Mouse (Mus musculus): ENCODE measurements at regions not wholly inside any gene's neighbourhood (a gene's known extent, or its start where the extent isn't known, plus 50 kb on each side); places are given as distances from the start of the nearest gene placed in this dataset.
A peak's percentile ranks its signal among the peaks of the same experiment; 100 is the strongest.

GRCm38 (mm10) chr14:31891500-31892185 lies 61.2 kb upstream of the Ankrd28 start:
- ATAC-seq, result no peak
- WGBS, result 13% methylated on average over 16 of the region's 16 CpGs
- Histone ChIP-seq H3K27ac (ENCODE audit: low read length) (no peak overlapping the region), H3K9ac (replicated peaks; ENCODE audit: low read depth, low read length) (no peak overlapping the region), H3K4me1 (replicated peaks; ENCODE audit: control insufficient read depth, insufficient read depth, low read length) (peaks cover 2% of the 10 kb centered on the region; the same call in 1 of the 2 replicates), H3K36me3 (ENCODE audit: control insufficient read depth, insufficient read depth) (no peaks in the 10 kb centered on the region), H3K27me3 (replicated peaks; ENCODE audit: control insufficient read depth, insufficient read depth, low read length) (no peaks in the 10 kb centered on the region), H3K4me2 (ENCODE audit: low read length) (peak overlapping the region; percentile 21), H3K9me3 (ENCODE audit: control insufficient read depth, low read length) (no peaks in the 10 kb centered on the region), H3K4me3 (replicated peaks; ENCODE audit: low read length) (no peak overlapping the region)

- Histone ChIP-seq H3K27ac (ENCODE audit: low read length) (no peak overlapping the region), H3K36me3 (ENCODE audit: control insufficient read depth, insufficient read depth) (no peaks in the 10 kb centered on the region), H3K4me2 (ENCODE audit: low read length) (no peak overlapping the region), H3K4me3 (replicated peaks; ENCODE audit: low read length) (no peak overlapping the region), H3K27me3 (replicated peaks; ENCODE audit: control insufficient read depth, insufficient read depth, low read length) (no peaks in the 10 kb centered on the region), H3K9me3 (ENCODE audit: control insufficient read depth, low read length) (no peaks in the 10 kb centered on the region), H3K9ac (replicated peaks; ENCODE audit: low read depth, low read length) (no peak overlapping the region), H3K4me1 (replicated peaks; ENCODE audit: control insufficient read depth, insufficient read depth, low read length) (peaks cover 2% of the 10 kb centered on the region; the same call in 1 of the 2 replicates)
- ATAC-seq, result no peak
- WGBS, result 19% methylated on average over 6 of the region's 6 CpGs
These were observed 61.7 kb upstream of the Ankrd28 start for GRCm38 (mm10) chr14:31892186-31892510.

GRCm38 (mm10) chr14:31896500-31896899 lies 66.0 kb upstream of the Ankrd28 start:
- ATAC-seq, result no peak
- H3K27ac ChIP-seq (ENCODE audit: low read length), result no peak overlapping the region
- no peak overlapping the region for H3K9ac ChIP-seq (replicated peaks; ENCODE audit: low read depth, low read length)
- no peaks in the 10 kb centered on the region for H3K27me3 ChIP-seq (replicated peaks; ENCODE audit: control insufficient read depth, insufficient read depth, low read length)
- no peak overlapping the region for H3K4me2 ChIP-seq (ENCODE audit: low read length)
- no peak overlapping the region for H3K4me3 ChIP-seq (replicated peaks; ENCODE audit: low read length)
- 74% methylated on average over 1 of the region's 1 CpGs for WGBS
- H3K4me1 ChIP-seq (replicated peaks; ENCODE audit: control insufficient read depth, insufficient read depth, low read length), result no peaks in the 10 kb centered on the region
- H3K36me3 ChIP-seq (ENCODE audit: control insufficient read depth, insufficient read depth), result no peaks in the 10 kb centered on the region
- H3K9me3 ChIP-seq (ENCODE audit: control insufficient read depth, low read length), result no peaks in the 10 kb centered on the region

- Histone ChIP-seq H3K9me3 (ENCODE audit: control insufficient read depth, low read length) (no peaks in the 10 kb centered on the region), H3K27ac (ENCODE audit: low read length) (no peak overlapping the region), H3K36me3 (ENCODE audit: control insufficient read depth, insufficient read depth) (no peaks in the 10 kb centered on the region), H3K9ac (replicated peaks; ENCODE audit: low read depth, low read length) (no peak overlapping the region), H3K4me3 (replicated peaks; ENCODE audit: low read length) (no peak overlapping the region), H3K27me3 (replicated peaks; ENCODE audit: control insufficient read depth, insufficient read depth, low read length) (no peaks in the 10 kb centered on the region), H3K4me2 (ENCODE audit: low read length) (no peak overlapping the region), H3K4me1 (replicated peaks; ENCODE audit: control insufficient read depth, insufficient read depth, low read length) (0 out of 2 replicates have a peak, but pooled peaks cover 7% of the 10 kb centered on the region)
- 59% methylated on average over 8 of the region's 8 CpGs for WGBS
- ATAC-seq, result no peak
These were observed 69.1 kb upstream of the Ankrd28 start for GRCm38 (mm10) chr14:31899504-31899903.

- WGBS, result 62% methylated on average over 4 of the region's 4 CpGs
- Histone ChIP-seq H3K27ac (ENCODE audit: low read length) (no peak overlapping the region), H3K4me3 (replicated peaks; ENCODE audit: low read length) (no peak overlapping the region), H3K27me3 (replicated peaks; ENCODE audit: control insufficient read depth, insufficient read depth, low read length) (no peaks in the 10 kb centered on the region), H3K9me3 (ENCODE audit: control insufficient read depth, low read length) (no peaks in the 10 kb centered on the region), H3K4me1 (replicated peaks; ENCODE audit: control insufficient read depth, insufficient read depth, low read length) (0 out of 2 replicates have a peak, but pooled peaks cover 7% of the 10 kb centered on the region), H3K4me2 (ENCODE audit: low read length) (no peak overlapping the region), H3K9ac (replicated peaks; ENCODE audit: low read depth, low read length) (no peak overlapping the region), H3K36me3 (ENCODE audit: control insufficient read depth, insufficient read depth) (no peaks in the 10 kb centered on the region)
- ATAC-seq, result no peak
These were observed 69.5 kb upstream of the Ankrd28 start for GRCm38 (mm10) chr14:31899906-31900305.

GRCm38 (mm10) chr14:31901901-31902300 lies 71.5 kb upstream of the Ankrd28 start:
- H3K27ac ChIP-seq (ENCODE audit: low read length), result no peak overlapping the region
- H3K4me2 ChIP-seq (ENCODE audit: low read length), result no peak overlapping the region
- H3K9ac ChIP-seq (replicated peaks; ENCODE audit: low read depth, low read length), result no peak overlapping the region
- no peaks in the 10 kb centered on the region for H3K27me3 ChIP-seq (replicated peaks; ENCODE audit: control insufficient read depth, insufficient read depth, low read length)
- 11% methylated on average over 4 of the region's 4 CpGs for WGBS
- 0 out of 2 replicates have a peak, but pooled peaks cover 7% of the 10 kb centered on the region for H3K4me1 ChIP-seq (replicated peaks; ENCODE audit: control insufficient read depth, insufficient read depth, low read length)
- no peaks in the 10 kb centered on the region for H3K36me3 ChIP-seq (ENCODE audit: control insufficient read depth, insufficient read depth)
- H3K9me3 ChIP-seq (ENCODE audit: control insufficient read depth, low read length), result no peaks in the 10 kb centered on the region
- H3K4me3 ChIP-seq (replicated peaks; ENCODE audit: low read length), result no peak overlapping the region
- ATAC-seq, result no peak

- Histone ChIP-seq H3K4me2 (ENCODE audit: low read length) (no peak overlapping the region), H3K9ac (replicated peaks; ENCODE audit: low read depth, low read length) (no peak overlapping the region), H3K27ac (ENCODE audit: low read length) (no peak overlapping the region), H3K9me3 (ENCODE audit: control insufficient read depth, low read length) (no peaks in the 10 kb centered on the region), H3K4me3 (replicated peaks; ENCODE audit: low read length) (no peak overlapping the region), H3K27me3 (replicated peaks; ENCODE audit: control insufficient read depth, insufficient read depth, low read length) (no peaks in the 10 kb centered on the region), H3K36me3 (ENCODE audit: control insufficient read depth, insufficient read depth) (no peaks in the 10 kb centered on the region), H3K4me1 (replicated peaks; ENCODE audit: control insufficient read depth, insufficient read depth, low read length) (0 out of 2 replicates have a peak, but pooled peaks cover 7% of the 10 kb centered on the region)
- WGBS, result 82% methylated on average over 3 of the region's 3 CpGs
- ATAC-seq, result no peak
These were observed 73.2 kb upstream of the Ankrd28 start for GRCm38 (mm10) chr14:31903664-31904063.

- H3K4me2 ChIP-seq (ENCODE audit: low read length), result no peak overlapping the region
- no peak overlapping the region for H3K27ac ChIP-seq (ENCODE audit: low read length)
- 79% methylated on average over 7 of the region's 7 CpGs for WGBS
- no peak overlapping the region for H3K4me3 ChIP-seq (replicated peaks; ENCODE audit: low read length)
- no peaks in the 10 kb centered on the region for H3K9me3 ChIP-seq (ENCODE audit: control insufficient read depth, low read length)
- H3K27me3 ChIP-seq (replicated peaks; ENCODE audit: control insufficient read depth, insufficient read depth, low read length), result no peaks in the 10 kb centered on the region
- ATAC-seq, result no peak
- H3K4me1 ChIP-seq (replicated peaks; ENCODE audit: control insufficient read depth, insufficient read depth, low read length), result no peaks in the 10 kb centered on the region
- no peak overlapping the region for H3K9ac ChIP-seq (replicated peaks; ENCODE audit: low read depth, low read length)
- H3K36me3 ChIP-seq (ENCODE audit: control insufficient read depth, insufficient read depth), result no peaks in the 10 kb centered on the region
These were observed 78.1 kb upstream of the Ankrd28 start for GRCm38 (mm10) chr14:31908591-31908990.

GRCm38 (mm10) chr14:31909291-31909690 lies 78.8 kb upstream of the Ankrd28 start:
- H3K36me3 ChIP-seq (ENCODE audit: control insufficient read depth, insufficient read depth), result no peaks in the 10 kb centered on the region
- no peaks in the 10 kb centered on the region for H3K27me3 ChIP-seq (replicated peaks; ENCODE audit: control insufficient read depth, insufficient read depth, low read length)
- H3K4me1 ChIP-seq (replicated peaks; ENCODE audit: control insufficient read depth, insufficient read depth, low read length), result no peaks in the 10 kb centered on the region
- H3K9me3 ChIP-seq (ENCODE audit: control insufficient read depth, low read length), result no peaks in the 10 kb centered on the region
- no peak overlapping the region for H3K9ac ChIP-seq (replicated peaks; ENCODE audit: low read depth, low read length)
- H3K4me3 ChIP-seq (replicated peaks; ENCODE audit: low read length), result no peak overlapping the region
- H3K27ac ChIP-seq (ENCODE audit: low read length), result no peak overlapping the region
- no peak for ATAC-seq
- no peak overlapping the region for H3K4me2 ChIP-seq (ENCODE audit: low read length)
- WGBS, result 90% methylated on average over 4 of the region's 4 CpGs

- ATAC-seq, result no peak
- 86% methylated on average over 2 of the region's 2 CpGs for WGBS
- H3K27me3 ChIP-seq (replicated peaks; ENCODE audit: control insufficient read depth, insufficient read depth, low read length), result no peaks in the 10 kb centered on the region
- H3K9ac ChIP-seq (replicated peaks; ENCODE audit: low read depth, low read length), result no peak overlapping the region
- H3K36me3 ChIP-seq (ENCODE audit: control insufficient read depth, insufficient read depth), result no peaks in the 10 kb centered on the region
- H3K4me3 ChIP-seq (replicated peaks; ENCODE audit: low read length), result no peak overlapping the region
- H3K4me1 ChIP-seq (replicated peaks; ENCODE audit: control insufficient read depth, insufficient read depth, low read length), result no peaks in the 10 kb centered on the region
- no peaks in the 10 kb centered on the region for H3K9me3 ChIP-seq (ENCODE audit: control insufficient read depth, low read length)
- no peak overlapping the region for H3K27ac ChIP-seq (ENCODE audit: low read length)
- H3K4me2 ChIP-seq (ENCODE audit: low read length), result no peak overlapping the region
These were observed 80.4 kb upstream of the Ankrd28 start for GRCm38 (mm10) chr14:31910809-31911208.
